ENCODE assay signal across 21 mouse cellular contexts in the genomic region with DNA sequence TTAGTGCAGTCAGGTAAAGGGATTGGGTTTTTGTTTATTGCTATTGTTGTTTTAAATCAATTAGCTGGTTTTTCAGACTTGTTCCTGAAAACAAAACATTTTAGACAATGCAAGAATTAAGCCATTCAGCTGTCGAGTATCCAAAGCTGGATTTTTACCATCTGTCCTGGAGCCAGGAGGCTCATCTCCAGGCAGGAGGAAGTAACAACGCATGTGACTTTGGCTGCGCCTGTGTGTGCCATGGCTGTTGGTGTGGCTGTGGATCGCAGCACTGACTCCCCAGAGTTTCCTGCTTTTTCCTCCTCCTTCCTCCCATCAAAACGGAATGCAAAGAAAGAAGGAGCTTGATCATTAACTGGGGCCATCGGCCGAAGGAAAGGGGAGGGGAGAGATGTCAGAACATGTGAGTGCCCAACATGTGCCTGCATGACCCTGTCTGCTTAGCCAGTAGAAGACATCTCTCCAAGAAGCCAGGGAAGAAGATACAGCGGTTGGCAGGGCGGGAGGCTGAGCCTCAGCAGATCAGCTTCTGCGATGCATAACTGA.
DNase-seq lines count a peak whose midpoint lies in the region; ATAC-seq lines count a peak whose summit lies in the region.
"Had no signal": no experiment of that assay in that cellular context is flagged by ENCODE, and none has a peak within 500 bp of the region (broad histone marks: within the 10 kb centered on the region; RNA-seq: fewer than 3 reads in every experiment).

No protein-coding gene starts in this region.

- 59% methylated on average over 10 of the region's 10 CpGs for WGBS in limb, embryonic 15.5 days
- 53% methylated on average over 10 of the region's 10 CpGs for WGBS in liver, embryonic 12.5 days (ENCODE audit: insufficient replicate concordance)

- no peaks in the 10 kb centered on the region for H3K9me3 ChIP-seq in limb, embryonic 15.5 days
- no peaks in the 10 kb centered on the region for H3K9me3 ChIP-seq in liver, embryonic 12.5 days (replicated peaks)
- H3K9me3 ChIP-seq: forebrain, embryonic 15.5 days; heart, embryonic 15.5 days; hindbrain, embryonic 10.5 days; liver, embryonic 15.5 days; megakaryocyte, embryonic 14.5 days had no signal

- no peak overlapping the region for H3K4me2 ChIP-seq in limb, embryonic 15.5 days
- no peak overlapping the region for H3K4me2 ChIP-seq in liver, embryonic 12.5 days
- H3K4me2 ChIP-seq: forebrain, embryonic 15.5 days; heart, embryonic 15.5 days; liver, embryonic 15.5 days had no signal

- no peak overlapping the region for H3K9ac ChIP-seq in limb, embryonic 15.5 days
- H3K9ac ChIP-seq in liver, embryonic 12.5 days, result no peak overlapping the region
- H3K9ac ChIP-seq: forebrain, embryonic 15.5 days; heart, embryonic 15.5 days; liver, embryonic 15.5 days had no signal

- H3K27me3 ChIP-seq in limb, embryonic 15.5 days, result no peaks in the 10 kb centered on the region
- H3K27me3 ChIP-seq in liver, embryonic 12.5 days (replicated peaks), result peaks cover 24% of the 10 kb centered on the region
- H3K27me3 ChIP-seq: heart, embryonic 15.5 days had no signal

- peaks cover 46% of the 10 kb centered on the region for H3K4me1 ChIP-seq in limb, embryonic 15.5 days
- H3K4me1 ChIP-seq in liver, embryonic 12.5 days, result peaks cover 15% of the 10 kb centered on the region

- H3K36me3 ChIP-seq in limb, embryonic 15.5 days, result no peaks in the 10 kb centered on the region
- H3K36me3 ChIP-seq in liver, embryonic 12.5 days, result no peaks in the 10 kb centered on the region
- H3K36me3 ChIP-seq: forebrain, embryonic 15.5 days; heart, embryonic 15.5 days; hindbrain, embryonic 10.5 days; liver, embryonic 15.5 days had no signal

- DNase-seq in cerebellum, adult 11 months, result peak; percentile 56
- DNase-seq in kidney, postnatal 36 days, result peak; percentile 53 to 54
- DNase-seq in kidney, adult 18-20 months, result no peak
- DNase-seq in cerebellum, adult 8-10 months, result peak; percentile 56
- DNase-seq in thymus, postnatal 14 days, result no peak
- DNase-seq: kidney, postnatal 14 days; layer of hippocampus, adult 9-11 months; lung, postnatal 10 days; right cerebral cortex, adult 18-20 months; spleen, adult 18-20 months; thymus, adult 2 months had no signal

- 0 out of 2 replicates have a peak overlapping the region, but pooled peaks have one; percentile 82 for H3K27ac ChIP-seq in limb, embryonic 15.5 days
- H3K27ac ChIP-seq in liver, embryonic 12.5 days, result no peak overlapping the region
- H3K27ac ChIP-seq: forebrain, embryonic 15.5 days; hindbrain, embryonic 10.5 days; liver, embryonic 15.5 days had no signal

- no peak for ATAC-seq in cerebellum, adult (ENCODE audit: insufficient number of reproducible peaks, low FRiP score, low TSS enrichment)
- ATAC-seq in limb, embryonic 15.5 days (ENCODE audit: insufficient number of reproducible peaks, low FRiP score, low TSS enrichment, low read depth), result no peak
- no peak for ATAC-seq in liver, embryonic 12.5 days
- ATAC-seq: CD4-positive, CD25-positive, alpha-beta regulatory T cell, adult 4 months had no signal

- H3K4me3 ChIP-seq in limb, embryonic 15.5 days, result no peak overlapping the region
- no peak overlapping the region for H3K4me3 ChIP-seq in liver, embryonic 12.5 days
- H3K4me3 ChIP-seq: erythroblast, embryonic 14.5 days; forebrain, embryonic 15.5 days; heart, embryonic 15.5 days; hindbrain, embryonic 10.5 days; liver, embryonic 15.5 days; megakaryocyte, embryonic 14.5 days had no signal

Comparison
In these comparisons a context has a peak if more than half of its experiments do, and no peak if none do; other contexts are left out.
1. DNase-seq: peak in cerebellum, adult 11 months (single experiment), kidney, postnatal 36 days (2 of 2) and cerebellum, adult 8-10 months (single experiment); none in kidney, adult 18-20 months (single experiment) and thymus, postnatal 14 days (single experiment).